Mouse (Mus musculus) CD8-positive naive resting alpha-beta T cell, adult 2 months (primary cell): Measurements from ENCODE around the gene Rev1.
"Not testable (repeated sequence)": the region's sequence is repeated elsewhere in the genome, so short reads cannot be mapped to it uniquely, and the experiment has no call there.

Experiments used
- DNase-seq, 2 experiments: peaks; one replicate each; pipeline ENCODE4 v3.0.0; 2022; ENCODE audit warnings: low read depth in 2 of 2, low spot score in 2 of 2

Rev1 gene

GRCm38 (mm10) chr1:38071326-38071725 is 58.3 kb downstream of the Rev1 start:
- DNase-seq, result no peak

- no peak for DNase-seq
Observed at GRCm38 (mm10) chr1:38067276-38067675, 62.3 kb downstream of the Rev1 start.

GRCm38 (mm10) chr1:38062156-38062555 is 67.4 kb downstream of the Rev1 start:
- DNase-seq, result not testable (repeated sequence)

GRCm38 (mm10) chr1:38058417-38058816 is 71.2 kb downstream of the Rev1 start:
- no peak for DNase-seq

GRCm38 (mm10) chr1:38055176-38055575 is 74.4 kb downstream of the Rev1 start:
- no peak for DNase-seq

GRCm38 (mm10) chr1:38049562-38049961 is 80.0 kb downstream of the Rev1 start:
- no peak for DNase-seq

- no peak for DNase-seq
Observed at GRCm38 (mm10) chr1:38048121-38048520, 81.5 kb downstream of the Rev1 start.

- DNase-seq, result no peak
Observed at GRCm38 (mm10) chr1:38038898-38039297, 90.7 kb downstream of the Rev1 start.

GRCm38 (mm10) chr1:38037375-38037774 is 92.2 kb downstream of the Rev1 start:
- DNase-seq, result no peak

- no peak for DNase-seq
Observed at GRCm38 (mm10) chr1:38035521-38035920, 94.1 kb downstream of the Rev1 start.

GRCm38 (mm10) chr1:38031391-38031790 is 98.2 kb downstream of the Rev1 start:
- DNase-seq, result no peak

- no peak for DNase-seq
Observed at GRCm38 (mm10) chr1:38027301-38027700, 102.3 kb downstream of the Rev1 start.

GRCm38 (mm10) chr1:38014551-38015203 is 114.9 kb downstream of the Rev1 start:
- DNase-seq, result no peak

GRCm38 (mm10) chr1:38012509-38012908 is 117.1 kb downstream of the Rev1 start:
- DNase-seq, result no peak

GRCm38 (mm10) chr1:38012104-38012503 is 117.5 kb downstream of the Rev1 start:
- DNase-seq, result no peak

GRCm38 (mm10) chr1:38011647-38012046 is 118.0 kb downstream of the Rev1 start:
- DNase-seq, result no peak

GRCm38 (mm10) chr1:38006741-38007140 is 122.9 kb downstream of the Rev1 start:
- no peak for DNase-seq

- DNase-seq, result no peak
Observed at GRCm38 (mm10) chr1:38003046-38003445, 126.6 kb downstream of the Rev1 start.
